Mouse (Mus musculus) CH12.LX (cell line): ENCODE data around the gene Pipox.

Experiments used
- CHD1 ChIP-seq: IDR thresholded peaks from 2 replicates; pipeline ENCODE4 v1.6.1; 2012; ENCODE audit warnings: low read depth, low read length, improper control_type of control experiment, inconsistent platforms
- CHD2 ChIP-seq: IDR thresholded peaks from 2 replicates; pipeline ENCODE4 v1.6.1; 2011; ENCODE audit warnings: low read length, improper control_type of control experiment
- CTCF ChIP-seq, 2 experiments: IDR thresholded peaks in 1 of 2; conservative IDR thresholded peaks in 1 of 2; 2 replicates each; pipeline ENCODE4 v1.5.1; 2011 to 2012; ENCODE audit warnings: low read depth in 2 of 2, low read length in 2 of 2, improper control_type of control experiment in 1 of 2, inconsistent platforms in 1 of 2, mild to moderate bottlenecking in 1 of 2, moderate library complexity in 1 of 2
- ETS1 ChIP-seq: conservative IDR thresholded peaks from 2 replicates; pipeline ENCODE4 v1.6.1; 2012; ENCODE audit warnings: low read depth, mild to moderate bottlenecking, inconsistent platforms, low read length, improper control_type of control experiment, moderate library complexity
- HCFC1 ChIP-seq: IDR thresholded peaks from 2 replicates; pipeline ENCODE4 v1.6.1; 2012; ENCODE audit warnings: low read depth, mild to moderate bottlenecking, inconsistent platforms, low read length, improper control_type of control experiment
- MAX ChIP-seq: IDR thresholded peaks from 2 replicates; pipeline ENCODE4 v1.6.1; 2011; ENCODE audit warnings: low read length, improper control_type of control experiment
- PAX5 ChIP-seq: IDR thresholded peaks from 2 replicates; pipeline ENCODE4 v1.6.1; 2012; ENCODE audit warnings: low read length, inconsistent platforms, mixed read lengths
- POLR2A ChIP-seq: IDR thresholded peaks from 2 replicates; pipeline ENCODE4 v1.6.1; 2011; ENCODE audit warnings: low read depth, mild to moderate bottlenecking, improper control_type of control experiment, low read length

DNA sequence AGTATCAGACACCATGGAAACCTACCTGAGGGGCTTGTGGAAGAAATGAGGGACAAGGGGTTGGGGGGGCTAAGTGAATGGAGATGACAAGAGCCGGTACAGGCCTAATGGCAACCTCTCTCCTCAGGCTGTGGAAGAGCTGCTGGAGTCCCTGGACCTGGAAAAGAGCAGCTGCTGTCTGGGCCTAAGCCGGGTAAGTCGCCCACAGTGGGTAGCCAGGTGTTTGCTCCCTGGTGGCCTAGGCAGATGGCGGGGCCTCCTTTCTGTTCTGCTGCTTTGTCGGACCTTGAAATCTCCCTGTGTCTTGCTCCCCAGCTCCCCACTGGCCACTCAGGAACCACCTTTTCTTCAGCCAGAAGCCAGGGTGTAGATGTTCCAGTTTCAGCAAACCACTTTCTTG, 57.6 kb downstream of the Pipox start:
- TF ChIP-seq POLR2A (no peak), HCFC1 (no peak), CTCF (conservative IDR thresholded peaks at IDR 0.05 in 1 of 2, IDR thresholded peaks at IDR 0.05 in 1 of 2; ENCODE audit: low read depth in 2 of 2, low read length in 2 of 2) (no peak), PAX5 (no peak), MAX (no peak), ETS1 (no peak), CHD1 (no peak), CHD2 (no peak)
